Mouse (Mus musculus) kidney, embryonic 16.5 days (tissue): ENCODE data around the gene Rwdd1. TPM values are rescaled to one million over a fixed set of nuclear protein-coding genes. Genes with fewer than 3 reads are reported as not detected.

Experiments used
- polyA plus RNA-seq: library from polyadenylated mRNA; unstranded; fragments of >200 nt; fragmentation: Nextera tagmentation; extraction: Ambion mirVana; gene quantifications from 2 replicates; pipeline ENCODE4 v1.2.1, GENCODE M21; 2015

The Rwdd1 gene
- polyA plus RNA-seq, 1 experiment from 2014 or later: 102 TPM

Other genes with a start within 250 kb of the Rwdd1 start
- not detected in 2 replicates for gene Sult3a2, start 232.9 kb downstream of the Rwdd1 start, polyA plus RNA-seq
- gene Sult3a1, start 161.9 kb downstream of the Rwdd1 start, polyA plus RNA-seq: not detected in 2 replicates
- gene Rsph4a, start 114.5 kb downstream of the Rwdd1 start, polyA plus RNA-seq: 0.10 and 0.15 TPM in 2 replicates
- 19.9 and 22.0 TPM in 2 replicates for gene Zup1, start 68.4 kb downstream of the Rwdd1 start, polyA plus RNA-seq
- not detected in 2 replicates for gene Trappc3l, start 18.0 kb upstream of the Rwdd1 start, polyA plus RNA-seq
- gene Calhm4, start 24.7 kb upstream of the Rwdd1 start, polyA plus RNA-seq: not detected in 2 replicates
- gene Calhm5, start 76.9 kb upstream of the Rwdd1 start, polyA plus RNA-seq: 0.46 and 0.74 TPM in 2 replicates
- gene Calhm6, start 108.4 kb upstream of the Rwdd1 start, polyA plus RNA-seq: 0.57 and 0.96 TPM in 2 replicates
- gene Dse, start 188.1 kb upstream of the Rwdd1 start, polyA plus RNA-seq: 24.7 and 25.4 TPM in 2 replicates